Mouse (Mus musculus) right cerebral cortex, postnatal 14 days (tissue): ENCODE data around the gene Pla2g2f.

Source experiments
- DNase-seq: peaks from one replicate; pipeline ENCODE4 v3.0.0; 2022

The Pla2g2f gene

GRCm38 (mm10) chr4:138757416-138757815 lies at the start of gene Pla2g2f:
Gene Pla2g2f, minus strand, starts transcription at chr4:138757626.
- DNase-seq: no peak

GRCm38 (mm10) chr4:138806920-138807541 lies 49.6 kb upstream of the Pla2g2f start:
- no peak for DNase-seq

GRCm38 (mm10) chr4:138806160-138806559 lies 48.7 kb upstream of the Pla2g2f start:
- DNase-seq: no peak

- no peak for DNase-seq
Observed at GRCm38 (mm10) chr4:138805248-138805647, 47.8 kb upstream of the Pla2g2f start.

- DNase-seq: no peak
Observed at GRCm38 (mm10) chr4:138802917-138803316, 45.5 kb upstream of the Pla2g2f start.

GRCm38 (mm10) chr4:138801631-138802030 lies 44.2 kb upstream of the Pla2g2f start:
- DNase-seq: no peak

- DNase-seq: no peak
Observed at GRCm38 (mm10) chr4:138800134-138800744, 42.8 kb upstream of the Pla2g2f start.

GRCm38 (mm10) chr4:138797217-138797570 lies 39.8 kb upstream of the Pla2g2f start:
- DNase-seq: peak; percentile 33

- no peak for DNase-seq
Observed at GRCm38 (mm10) chr4:138796513-138797216, 39.2 kb upstream of the Pla2g2f start.

GRCm38 (mm10) chr4:138794344-138794743 lies 36.9 kb upstream of the Pla2g2f start:
- DNase-seq: no peak

GRCm38 (mm10) chr4:138793276-138793675 lies 35.9 kb upstream of the Pla2g2f start:
- peak; percentile 82 for DNase-seq

- no peak for DNase-seq
Observed at GRCm38 (mm10) chr4:138792599-138792998, 35.2 kb upstream of the Pla2g2f start.

- peak; percentile 28 for DNase-seq
Observed at GRCm38 (mm10) chr4:138791452-138791851, 34.0 kb upstream of the Pla2g2f start.

GRCm38 (mm10) chr4:138788381-138788780 lies 31.0 kb upstream of the Pla2g2f start:
- DNase-seq: no peak

- no peak for DNase-seq
Observed at GRCm38 (mm10) chr4:138786141-138786540, 28.7 kb upstream of the Pla2g2f start.

- DNase-seq: no peak
Observed at GRCm38 (mm10) chr4:138785721-138786120, 28.3 kb upstream of the Pla2g2f start.

GRCm38 (mm10) chr4:138782098-138782497 lies 24.7 kb upstream of the Pla2g2f start:
- peak; percentile 32 for DNase-seq

GRCm38 (mm10) chr4:138780300-138780699 lies 22.9 kb upstream of the Pla2g2f start:
- DNase-seq: no peak

- DNase-seq: no peak
Observed at GRCm38 (mm10) chr4:138777417-138778407, 20.3 kb upstream of the Pla2g2f start.

GRCm38 (mm10) chr4:138775435-138775834 lies 18.0 kb upstream of the Pla2g2f start, which contains the start of gene Pla2g2d:
Gene Pla2g2d, plus strand, starts transcription at chr4:138775735.
- no peak for DNase-seq

- DNase-seq: no peak
Observed at GRCm38 (mm10) chr4:138772386-138772785, 15.0 kb upstream of the Pla2g2f start.

- no peak for DNase-seq
Observed at GRCm38 (mm10) chr4:138771970-138772369, 14.5 kb upstream of the Pla2g2f start.

GRCm38 (mm10) chr4:138762266-138762665 lies 4.8 kb upstream of the Pla2g2f start:
- DNase-seq: no peak
